Mouse (Mus musculus): ENCODE measurements around the gene Haus4. TPM values are rescaled to one million over a fixed set of nuclear protein-coding genes. Genes with fewer than 3 reads are reported as not detected.

The Haus4 gene
- total and polyA plus RNA-seq, 3 experiments: 39.2 to 73.4 TPM; not detected in 1

DNA sequence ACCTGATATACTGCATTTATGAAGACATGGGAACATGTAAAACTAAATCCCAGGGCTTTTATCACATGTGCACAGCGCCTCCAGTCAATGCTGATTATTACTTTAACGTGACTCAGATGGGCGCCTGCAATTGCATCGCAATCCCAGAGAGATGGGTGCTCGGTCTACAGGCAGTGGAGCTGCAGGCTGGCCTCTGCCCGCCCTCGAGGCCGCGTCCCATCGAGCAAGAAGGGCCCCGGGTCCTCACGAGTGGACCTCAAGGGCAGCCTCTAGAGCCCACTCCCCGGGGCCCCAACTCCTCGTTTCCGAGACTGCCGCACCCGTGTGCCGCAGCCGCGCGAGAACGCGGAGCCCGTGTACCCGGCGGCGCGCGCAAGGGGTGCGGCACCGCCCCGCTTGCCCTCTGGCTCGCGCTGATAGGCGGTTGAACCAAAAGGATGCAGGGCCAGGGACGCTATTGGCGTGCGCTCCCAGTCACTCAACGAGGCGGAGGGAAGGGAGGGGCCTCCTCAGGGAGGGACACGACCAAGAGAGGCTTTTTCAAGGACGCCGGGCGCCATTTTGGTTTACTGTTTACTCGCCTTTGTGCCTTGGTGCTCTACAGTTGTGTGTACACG, 48.7 kb upstream of the Haus4 start (continued):
- TF ChIP-seq UBTF (IDR thresholded peaks at IDR 0.05; ENCODE audit: borderline replicate concordance, insufficient read depth, low read depth, low read length) (no peak), POLR2A (IDR thresholded peaks at IDR 0.05; ENCODE audit: control insufficient read depth in 1 of 2, insufficient read depth in 1 of 2, low read depth in 1 of 2, low read length in 2 of 2, poor library complexity in 1 of 2) (peak; percentile 81 to 82), CTCF (IDR thresholded peaks at IDR 0.05 in 2 of 3, conservative IDR thresholded peaks at IDR 0.05 in 1 of 3; ENCODE audit: control insufficient read depth in 1 of 3, insufficient read depth in 1 of 3, low read depth in 2 of 3, low read length in 3 of 3, poor library complexity in 1 of 3, severe bottlenecking in 1 of 3) (peak in 1 of 3 experiments; percentile 16; a peak in 1 of 6 replicates), POLR2AphosphoS5 (IDR thresholded peaks at IDR 0.05; ENCODE audit: borderline replicate concordance, low read depth, low read length) (peak; percentile 93; the same call in 1 of the 2 replicates), MYB (IDR thresholded peaks at IDR 0.05; ENCODE audit: low read depth, low read length) (no peak), ELF1 (IDR thresholded peaks at IDR 0.05; ENCODE audit: low read depth, low read length) (no peak; the same call in 1 of the 2 replicates), MXI1 (IDR thresholded peaks at IDR 0.05; ENCODE audit: low read depth, low read length) (peak; percentile 82), USF2 (IDR thresholded peaks at IDR 0.05; ENCODE audit: borderline replicate concordance in 1 of 2, insufficient read depth in 1 of 2, low read depth in 1 of 2, low read length in 2 of 2) (no peak), POLR2AphosphoS2 (IDR thresholded peaks at IDR 0.05; ENCODE audit: low read length) (peak; percentile 82)

DNA sequence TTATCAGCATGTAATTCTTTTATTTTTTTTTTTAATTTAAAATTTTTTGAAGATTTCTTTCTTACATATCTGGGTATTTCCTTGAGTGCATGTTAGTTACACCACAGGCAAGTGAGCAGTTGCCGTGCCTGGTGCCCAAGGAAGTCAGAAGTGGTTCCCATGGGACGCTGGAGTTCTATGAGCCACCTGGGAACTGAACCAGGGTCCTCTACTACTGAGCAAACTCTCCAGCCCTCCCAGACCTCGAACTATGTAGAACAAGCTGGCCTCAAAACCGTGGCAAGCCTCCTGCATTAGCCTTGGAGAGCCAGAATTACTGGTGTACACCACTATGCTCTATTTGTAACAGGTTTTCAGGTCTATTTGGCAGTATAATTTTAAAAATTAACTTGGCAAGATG, 48.2 kb upstream of the Haus4 start:
- H3K27ac ChIP-seq (ENCODE audit: control insufficient read depth, low read depth, low read length): peak overlapping the region; percentile 90
- H3K9ac ChIP-seq (ENCODE audit: control insufficient read depth, low read depth, low read length, poor library complexity, severe bottlenecking): peak overlapping the region; percentile 93
- TF ChIP-seq TAL1 (IDR thresholded peaks at IDR 0.05; ENCODE audit: low read length) (no peak), MAFK (IDR thresholded peaks at IDR 0.05; ENCODE audit: borderline replicate concordance, low read depth, low read length) (no peak), NRF1 (IDR thresholded peaks at IDR 0.05; ENCODE audit: insufficient read depth, low read depth, low read length, poor library complexity, severe bottlenecking) (no peak), POLR2A (IDR thresholded peaks at IDR 0.05; ENCODE audit: control insufficient read depth in 1 of 2, insufficient read depth in 1 of 2, low read depth in 1 of 2, low read length in 2 of 2, poor library complexity in 1 of 2) (no peak), ZNF384 (IDR thresholded peaks at IDR 0.05; ENCODE audit: low read depth, low read length) (peak; percentile 68), ZMIZ1 (IDR thresholded peaks at IDR 0.05; ENCODE audit: low read depth, low read length) (no peak), MEF2A (IDR thresholded peaks at IDR 0.05; ENCODE audit: extremely low read depth, insufficient replicate concordance, low read depth, low read length, poor library complexity, severe bottlenecking) (no peak)
- peaks cover 0 to 27% of the 10 kb centered on the region in 2 experiments; a peak in 2 of 4 replicates for H3K36me3 ChIP-seq (ENCODE audit: control insufficient read depth in 1 of 2, insufficient read depth in 2 of 2, low read length in 2 of 2)
- H3K79me2 ChIP-seq (ENCODE audit: control insufficient read depth, insufficient read depth, low read length, poor library complexity): peaks cover 3% of the 10 kb centered on the region; the same call in 1 of the 2 replicates
- no peak for DNase-seq (ENCODE audit: low read depth, low spot score)
- H3K4me1 ChIP-seq (ENCODE audit: control insufficient read depth in 1 of 2, insufficient read depth in 2 of 2, low read length in 2 of 2): peaks cover 7 to 25% of the 10 kb centered on the region in 2 experiments
- no peaks in the 10 kb centered on the region for H3K27me3 ChIP-seq (ENCODE audit: control insufficient read depth in 1 of 2, insufficient read depth in 2 of 2, low read length in 2 of 2)
- H3K9me3 ChIP-seq (replicated peaks; ENCODE audit: insufficient read depth, low read length): no peaks in the 10 kb centered on the region
- peak overlapping the region; percentile 62 to 83 for H3K4me3 ChIP-seq (ENCODE audit: control insufficient read depth in 1 of 2, insufficient read depth in 1 of 2, low read depth in 2 of 2, low read length in 2 of 2)

Measured in MEL (cell line).